Mouse (Mus musculus) left cerebral cortex, postnatal 10 days (tissue): ENCODE measurements around the gene St5. TPM values are rescaled to one million over a fixed set of nuclear protein-coding genes. Genes with fewer than 3 reads are reported as not detected.

Experiments used
- DNase-seq, 2 experiments: peaks; one replicate each; pipeline ENCODE4 v3.0.0; 2021 to 2022; ENCODE audit warnings: low spot score in 2 of 2, mixed read lengths in 1 of 2; ENCODE audit errors: extremely low spot score in 1 of 2
- intact Hi-C: fragments of 180-260 bp; cut with DNase I; formaldehyde crosslinking; loops from one replicate; pipeline ENCODE4 v1.15.1; 2025
- total RNA-seq, 2 experiments: library from RNA; stranded (reverse); gene quantifications; 2 replicates each; pipeline ENCODE4 v1.2.3; 2021

The St5 gene
- 10 to 100 TPM; 14.4 to 15.2 TPM for total RNA-seq

GRCm38 (mm10) chr7:109703190-109704015 lies at the start of gene St5, which contains the start of gene Akip1:
Gene St5, minus strand, starts transcription at chr7:109703605.
Gene Akip1, plus strand, starts transcription at chr7:109703690.
- peak; percentile 87 to 97 for DNase-seq
- intact Hi-C loops: no loop called here

GRCm38 (mm10) chr7:109752008-109752925 lies 48.9 kb upstream of the St5 start, which contains the start of gene Tmem9b:
Gene Tmem9b, minus strand, starts transcription at chr7:109752875.
- intact Hi-C loops: no loop called here
- DNase-seq: peak; percentile 65 to 91

GRCm38 (mm10) chr7:109751427-109752007 lies 48.1 kb upstream of the St5 start:
- intact Hi-C loops: no loop called here
- no peak for DNase-seq

- DNase-seq: no peak
- intact Hi-C loops: no loop called here
Measured at GRCm38 (mm10) chr7:109747747-109748146, 44.3 kb upstream of the St5 start.

- no peak for DNase-seq
- intact Hi-C loops: no loop called here
Measured at GRCm38 (mm10) chr7:109741703-109742102, 38.3 kb upstream of the St5 start.

- DNase-seq: no peak
- intact Hi-C loops: no loop called here
Measured at GRCm38 (mm10) chr7:109741060-109741459, 37.7 kb upstream of the St5 start.

- intact Hi-C loops: no loop called here
- DNase-seq: no peak
Measured at GRCm38 (mm10) chr7:109739822-109740370, 36.5 kb upstream of the St5 start.

- no peak for DNase-seq
- intact Hi-C loops: no loop called here
Measured at GRCm38 (mm10) chr7:109734806-109735205, 31.4 kb upstream of the St5 start.

GRCm38 (mm10) chr7:109731626-109732025 lies 28.2 kb upstream of the St5 start, which contains the start of gene Ascl3:
Gene Ascl3, minus strand, starts transcription at chr7:109731726.
- no peak for DNase-seq
- intact Hi-C loops: no loop called here

GRCm38 (mm10) chr7:109723697-109724096 lies 20.3 kb upstream of the St5 start, which contains the start of gene BC051019:
Gene BC051019, minus strand, starts transcription at chr7:109723850.
- DNase-seq: no peak
- intact Hi-C loops: no loop called here

GRCm38 (mm10) chr7:109723114-109723513 lies 19.7 kb upstream of the St5 start:
- intact Hi-C loops: no loop called here
- no peak for DNase-seq

GRCm38 (mm10) chr7:109722618-109723017 lies 19.2 kb upstream of the St5 start:
- intact Hi-C loops: no loop called here
- no peak for DNase-seq

- peak; percentile 42 to 49 for DNase-seq
- intact Hi-C loops: loop anchor here (2.0 kb wide), 1 partner anchor 192 kb away; no protein-coding TSS in a partner anchor
Measured at GRCm38 (mm10) chr7:109719286-109719685, 15.9 kb upstream of the St5 start.

- intact Hi-C loops: no loop called here
- DNase-seq: no peak
Measured at GRCm38 (mm10) chr7:109713434-109713982, 10.1 kb upstream of the St5 start.

GRCm38 (mm10) chr7:109712198-109712597 lies 8.8 kb upstream of the St5 start:
- intact Hi-C loops: no loop called here
- no peak for DNase-seq

- intact Hi-C loops: no loop called here
- DNase-seq: no peak
Measured at GRCm38 (mm10) chr7:109710069-109710468, 6.7 kb upstream of the St5 start.

- intact Hi-C loops: no loop called here
- peak in 1 of 2 experiments; percentile 62 for DNase-seq
Measured at GRCm38 (mm10) chr7:109708961-109709382, 5.6 kb upstream of the St5 start.

GRCm38 (mm10) chr7:109707023-109707785 lies 3.8 kb upstream of the St5 start:
- intact Hi-C loops: no loop called here

More at GRCm38 (mm10) chr7:109707023-109707785, 3.8 kb upstream of the St5 start:
- DNase-seq: peak in 1 of 2 experiments; percentile 28
